Mouse (Mus musculus) neural tube, embryonic 12.5 days (tissue): ENCODE data around the gene Gm15517. TPM values are rescaled to one million over a fixed set of nuclear protein-coding genes. Genes with fewer than 3 reads are reported as not detected.
A peak's percentile ranks its signal among the peaks of the same experiment; 100 is the strongest.
"Not testable (repeated sequence)": the region's sequence is repeated elsewhere in the genome, so short reads cannot be mapped to it uniquely, and the experiment has no call there.

Source experiments
- ATAC-seq: fragments of 200-750 bp; cut with Nextera tagmentation; 2 replicates; pipeline ENCODE4 v1.8.0; 2017; ENCODE audit warnings: low read depth, mild to moderate bottlenecking, moderate TSS enrichment, moderate library complexity; ENCODE audit not compliant: low FRiP score
- H3K27ac ChIP-seq: fragments of 300-500 bp; sonication (generic); 2 replicates; pipeline ENCODE4 v1.5.1; 2016
- H3K27me3 ChIP-seq: fragments of 300-500 bp; sonication (generic); replicated peaks from 2 replicates; pipeline ENCODE4 v1.6.1; 2016; ENCODE audit warnings: mild to moderate bottlenecking
- H3K36me3 ChIP-seq: fragments of 300-500 bp; sonication (generic); 2 replicates; pipeline ENCODE4 v1.6.1; 2016; ENCODE audit warnings: mild to moderate bottlenecking
- H3K4me1 ChIP-seq: fragments of 300-500 bp; sonication (generic); 2 replicates; pipeline ENCODE4 v1.6.1; 2016
- H3K4me2 ChIP-seq: fragments of 300-500 bp; sonication (generic); replicated peaks from 2 replicates; pipeline ENCODE4 v1.6.1; 2016; ENCODE audit warnings: mild to moderate bottlenecking
- H3K4me3 ChIP-seq: fragments of 300-500 bp; sonication (generic); 2 replicates; pipeline ENCODE4 v1.5.1; 2016
- H3K9ac ChIP-seq: fragments of 300-500 bp; sonication (generic); 2 replicates; pipeline ENCODE4 v1.6.1; 2016; ENCODE audit warnings: mild to moderate bottlenecking
- H3K9me3 ChIP-seq: fragments of 300-500 bp; sonication (generic); 2 replicates; pipeline ENCODE4 v1.6.1; 2016; ENCODE audit warnings: mild to moderate bottlenecking
- WGBS: fragments of 180-500 bp; shearing (Covaris S2); methylation state at CpG from one replicate; pipeline ENCODE4 v1.1.7; 2016; 5-methylcytosine and 5-hydroxymethylcytosine counted together
- polyA plus RNA-seq: library from polyadenylated mRNA; unstranded; fragments of >200 nt; fragmentation: Nextera tagmentation; extraction: Ambion mirVana; gene quantifications from 2 replicates; pipeline ENCODE4 v1.2.1, GENCODE M21; 2016

The Gm15517 gene
- polyA plus RNA-seq, 1 experiment from 2014 or later = not detected

DNA sequence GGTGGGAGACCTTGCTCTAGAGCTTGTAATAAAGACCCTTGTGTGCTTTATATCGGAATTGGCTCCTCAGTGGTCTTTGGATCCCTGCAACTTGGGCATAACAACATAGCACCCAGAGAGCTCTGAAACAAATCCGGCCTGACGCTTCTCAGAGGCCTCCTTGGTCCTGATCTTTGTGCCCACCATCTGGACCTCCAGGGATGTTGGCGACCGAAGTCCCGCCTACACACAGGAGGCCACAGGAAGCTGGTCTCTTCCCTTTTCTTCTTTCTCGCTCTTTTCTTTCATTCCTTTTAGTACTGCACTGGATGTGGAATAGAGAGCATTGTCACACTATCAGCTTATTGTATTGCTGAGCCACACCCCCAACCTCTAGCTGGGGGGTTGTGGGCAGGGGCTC, 12.2 kb downstream of the Gm15517 start:
- Histone ChIP-seq H3K9me3 (no peaks in the 10 kb centered on the region), H3K4me1 (no peaks in the 10 kb centered on the region), H3K27me3 (peaks cover 25% of the 10 kb centered on the region), H3K4me2 (no peak overlapping the region), H3K9ac (no peak overlapping the region), H3K27ac (no peak overlapping the region), H3K36me3 (no peaks in the 10 kb centered on the region), H3K4me3 (no peak overlapping the region)
- WGBS = 56% methylated on average over 7 of the region's 7 CpGs
- no peak for ATAC-seq

DNA sequence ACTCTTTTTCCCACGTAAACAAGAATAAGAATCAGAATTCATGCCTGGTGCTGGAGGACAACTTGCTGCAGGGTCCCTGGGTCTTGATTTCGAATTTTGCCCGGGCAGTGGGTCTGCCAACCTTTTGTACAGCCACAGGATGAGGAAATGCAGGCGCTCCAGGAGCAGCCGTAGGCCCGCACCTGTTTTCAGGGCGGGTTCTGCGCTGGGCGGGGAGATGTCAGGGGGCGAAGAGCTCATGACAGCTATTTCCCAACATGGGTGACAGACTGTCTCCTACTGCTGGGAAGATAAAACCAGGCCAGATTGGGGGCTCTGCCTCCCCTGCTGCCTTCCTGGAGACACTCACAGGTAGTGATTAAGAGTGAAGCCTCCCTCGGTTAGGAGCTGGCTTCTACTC, 12.8 kb downstream of the Gm15517 start:
- H3K4me2 ChIP-seq = no peak overlapping the region
- H3K4me1 ChIP-seq = no peaks in the 10 kb centered on the region
- 33% methylated on average over 11 of the region's 11 CpGs for WGBS
- peaks cover 19% of the 10 kb centered on the region for H3K27me3 ChIP-seq
- H3K9ac ChIP-seq = no peak overlapping the region
- ATAC-seq = no peak
- no peaks in the 10 kb centered on the region for H3K9me3 ChIP-seq
- H3K36me3 ChIP-seq = no peaks in the 10 kb centered on the region
- no peak overlapping the region for H3K27ac ChIP-seq
- H3K4me3 ChIP-seq = no peak overlapping the region

DNA sequence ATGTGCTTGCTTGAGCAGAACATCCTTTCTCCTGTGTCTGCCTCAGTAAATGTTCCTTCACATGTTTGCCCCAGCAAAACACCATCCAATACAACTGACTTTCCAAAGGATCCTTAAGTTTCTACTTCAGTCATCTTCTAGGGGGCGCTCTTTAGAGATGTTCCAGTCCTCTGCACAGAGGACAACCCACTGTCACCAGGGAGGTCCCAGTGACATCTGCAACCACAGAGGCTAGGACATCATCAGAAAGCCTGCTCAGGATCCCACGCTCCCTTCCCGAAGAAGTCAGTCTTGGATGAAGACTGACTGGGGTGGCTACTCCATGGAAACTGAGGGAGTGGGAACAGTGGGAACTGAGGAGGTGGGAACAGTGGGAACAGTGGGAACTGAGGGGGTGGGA, 14.3 kb downstream of the Gm15517 start:
- no peak overlapping the region for H3K4me3 ChIP-seq
- H3K9ac ChIP-seq = no peak overlapping the region
- no peak for ATAC-seq
- H3K9me3 ChIP-seq = no peaks in the 10 kb centered on the region
- H3K27ac ChIP-seq = no peak overlapping the region
- 80% methylated on average over 3 of the region's 3 CpGs for WGBS
- no peaks in the 10 kb centered on the region for H3K4me1 ChIP-seq
- no peaks in the 10 kb centered on the region for H3K36me3 ChIP-seq
- no peak overlapping the region for H3K4me2 ChIP-seq
- peaks cover 18% of the 10 kb centered on the region for H3K27me3 ChIP-seq

DNA sequence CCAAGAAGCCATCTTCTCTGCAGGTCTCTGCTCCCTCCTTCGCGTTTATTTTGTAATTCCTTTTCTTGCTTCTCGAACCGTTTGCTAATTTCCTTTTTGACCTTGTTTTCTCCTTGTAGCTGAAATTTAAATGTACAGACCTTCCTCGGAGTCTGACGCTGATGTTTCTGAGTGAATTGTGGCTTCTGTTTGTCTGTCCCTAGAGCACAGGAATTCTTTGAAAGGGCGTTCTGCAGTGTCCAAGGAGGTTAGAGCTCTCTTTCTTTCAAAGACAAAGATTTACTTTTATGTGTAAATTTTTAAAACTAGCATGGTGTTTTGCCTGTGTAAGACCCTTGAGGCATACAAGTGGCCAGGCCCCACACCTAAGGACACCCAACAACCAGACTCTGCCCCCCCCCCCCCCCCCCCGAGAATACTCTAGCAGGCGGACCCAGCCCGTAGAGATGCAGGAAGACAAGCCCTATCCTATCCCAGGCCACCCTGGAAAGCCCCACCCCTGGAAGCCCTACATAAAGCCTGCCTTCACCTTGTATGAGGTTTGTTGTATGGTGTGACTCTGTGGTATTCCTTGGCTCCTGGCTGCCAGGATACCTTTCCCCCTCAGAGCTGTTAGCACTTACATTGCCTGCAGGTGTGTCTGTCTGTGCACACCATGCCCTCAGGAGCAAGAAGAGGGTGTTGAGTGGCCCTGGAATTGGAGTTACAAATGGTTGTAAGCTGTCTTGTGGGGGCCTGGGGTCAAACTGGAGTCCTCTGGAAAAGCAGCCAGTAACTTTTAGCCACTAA, 15.4 kb downstream of the Gm15517 start:
- WGBS = 66% methylated on average over 10 of the region's 10 CpGs
- Histone ChIP-seq H3K9me3 (no peaks in the 10 kb centered on the region), H3K4me1 (no peaks in the 10 kb centered on the region), H3K27me3 (peaks cover 18% of the 10 kb centered on the region), H3K27ac (no peak overlapping the region), H3K4me2 (no peak overlapping the region), H3K4me3 (no peak overlapping the region), H3K9ac (no peak overlapping the region), H3K36me3 (no peaks in the 10 kb centered on the region)
- no peak for ATAC-seq

DNA sequence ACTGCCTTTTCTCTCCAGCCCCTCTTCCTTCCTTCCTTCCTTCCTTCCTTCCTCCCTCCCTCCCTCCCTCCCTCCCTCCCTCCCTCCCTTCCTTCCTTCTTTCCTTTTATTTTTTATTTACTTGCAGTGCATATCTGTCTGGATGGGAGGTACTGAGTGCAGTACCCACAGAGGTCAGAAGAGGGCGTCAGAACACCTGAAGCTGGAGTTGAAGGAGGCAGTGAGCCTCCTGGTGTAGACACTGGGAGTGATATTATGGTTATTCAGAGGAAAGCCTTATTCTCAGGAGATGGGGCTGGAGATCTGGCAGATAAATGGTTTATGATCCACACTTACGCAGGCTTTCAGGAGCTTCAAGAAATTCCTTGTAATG, 16.0 kb downstream of the Gm15517 start:
- Histone ChIP-seq H3K27ac (no peak overlapping the region), H3K9me3 (no peaks in the 10 kb centered on the region), H3K9ac (no peak overlapping the region), H3K4me2 (no peak overlapping the region), H3K36me3 (no peaks in the 10 kb centered on the region), H3K4me1 (no peaks in the 10 kb centered on the region), H3K27me3 (peaks cover 18% of the 10 kb centered on the region), H3K4me3 (no peak overlapping the region)
- ATAC-seq = no peak
- WGBS = 44% methylated on average over 2 of the region's 2 CpGs

DNA sequence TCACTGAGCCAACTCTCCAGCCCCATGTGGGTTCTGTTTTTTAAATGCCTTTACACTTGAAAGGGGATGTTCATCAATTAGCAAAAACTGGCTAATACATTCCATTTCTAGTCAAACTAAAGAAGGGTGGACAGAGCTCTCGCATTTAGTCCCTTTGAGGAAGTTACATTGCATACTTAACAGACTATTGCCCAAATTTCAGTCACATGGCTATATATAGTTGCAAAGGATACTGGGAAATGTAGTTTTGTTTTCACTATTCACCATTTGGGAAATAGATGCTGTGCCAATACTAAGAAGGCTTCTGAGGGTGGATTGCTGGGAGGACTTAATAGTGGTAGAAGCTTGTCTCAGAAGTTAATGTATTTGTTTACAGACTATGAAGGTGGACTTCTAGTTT, 19.7 kb downstream of the Gm15517 start:
- no peak for ATAC-seq
- H3K4me3 ChIP-seq = no peak overlapping the region
- no peak overlapping the region for H3K9ac ChIP-seq
- H3K9me3 ChIP-seq = no peaks in the 10 kb centered on the region
- 74% methylated on average over 1 of the region's 1 CpGs for WGBS
- H3K27me3 ChIP-seq = peaks cover 3% of the 10 kb centered on the region; the same call in 1 of the 2 replicates
- H3K4me2 ChIP-seq = no peak overlapping the region
- H3K4me1 ChIP-seq = no peaks in the 10 kb centered on the region
- no peaks in the 10 kb centered on the region for H3K36me3 ChIP-seq
- H3K27ac ChIP-seq = no peak overlapping the region

DNA sequence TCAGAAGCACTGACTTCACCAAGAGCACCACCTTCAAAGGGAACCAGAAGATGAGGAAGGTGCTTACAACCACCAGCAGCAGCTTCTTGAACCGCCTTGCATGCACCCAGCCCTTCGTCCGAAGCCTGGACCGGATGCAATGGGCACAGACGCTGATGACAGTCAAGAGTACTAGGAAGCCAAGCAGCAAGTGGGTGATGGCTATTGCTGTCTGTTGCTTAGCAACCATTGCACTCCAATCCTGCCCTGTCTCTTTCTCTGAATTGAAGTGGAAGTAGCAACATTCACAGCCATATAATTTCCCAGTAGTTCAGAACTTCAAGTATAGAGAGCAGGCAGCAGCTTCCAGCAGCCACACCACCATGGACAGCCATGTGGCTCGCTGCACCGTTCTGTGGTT, 20.3 kb downstream of the Gm15517 start:
- no peak overlapping the region for H3K4me3 ChIP-seq
- H3K27me3 ChIP-seq = no peaks in the 10 kb centered on the region
- no peaks in the 10 kb centered on the region for H3K36me3 ChIP-seq
- H3K9ac ChIP-seq = no peak overlapping the region
- 79% methylated on average over 7 of the region's 7 CpGs for WGBS
- no peak overlapping the region for H3K27ac ChIP-seq
- H3K4me2 ChIP-seq = no peak overlapping the region
- H3K4me1 ChIP-seq = no peaks in the 10 kb centered on the region
- no peaks in the 10 kb centered on the region for H3K9me3 ChIP-seq
- ATAC-seq = no peak

DNA sequence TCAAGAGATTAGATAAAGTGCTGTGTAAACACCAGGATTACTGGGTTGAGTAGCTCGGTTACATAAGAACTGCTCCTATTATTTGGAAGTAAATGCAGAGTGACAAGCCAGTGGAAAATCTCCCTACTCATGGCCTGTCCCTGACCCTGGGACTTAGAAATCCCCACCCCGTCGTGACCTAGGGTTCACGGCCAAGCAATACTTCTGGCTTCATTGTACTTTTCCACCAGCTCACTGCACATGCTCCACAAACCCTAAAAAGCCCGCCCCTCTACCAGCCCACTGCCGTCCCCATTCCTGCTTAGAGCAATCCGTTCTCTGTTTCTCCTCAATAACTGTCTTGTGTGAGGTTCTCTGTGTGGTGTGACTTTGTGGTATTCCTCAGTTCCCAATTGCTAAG, 26.5 kb downstream of the Gm15517 start:
- H3K4me2 ChIP-seq = no peak overlapping the region
- H3K9me3 ChIP-seq = no peaks in the 10 kb centered on the region
- 77% methylated on average over 7 of the region's 7 CpGs for WGBS
- no peak for ATAC-seq
- no peak overlapping the region for H3K4me3 ChIP-seq
- no peak overlapping the region for H3K27ac ChIP-seq
- no peaks in the 10 kb centered on the region for H3K36me3 ChIP-seq
- H3K27me3 ChIP-seq = no peaks in the 10 kb centered on the region
- no peaks in the 10 kb centered on the region for H3K4me1 ChIP-seq
- no peak overlapping the region for H3K9ac ChIP-seq

DNA sequence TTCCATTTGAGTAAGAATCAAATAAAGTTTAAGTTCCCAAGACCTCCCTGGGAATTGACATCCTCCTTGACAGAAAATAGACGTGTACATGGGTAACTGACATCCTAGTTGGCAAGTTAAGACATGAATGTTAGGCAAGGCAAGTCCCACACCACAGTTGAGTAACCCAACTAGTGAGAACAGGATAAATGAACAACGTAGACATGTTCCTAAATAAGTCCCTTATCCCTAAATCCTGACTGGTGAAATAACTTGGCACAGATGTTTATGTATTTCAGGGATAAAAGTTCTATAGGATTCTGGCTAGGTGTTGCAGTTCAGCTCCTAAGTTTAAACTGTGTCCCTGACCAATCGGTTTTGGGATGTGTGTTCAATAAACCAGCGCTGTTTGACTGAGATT, 29.7 kb downstream of the Gm15517 start:
- H3K36me3 ChIP-seq = no peaks in the 10 kb centered on the region
- 87% methylated on average over 4 of the region's 4 CpGs for WGBS
- no peaks in the 10 kb centered on the region for H3K4me1 ChIP-seq
- no peaks in the 10 kb centered on the region for H3K9me3 ChIP-seq
- H3K9ac ChIP-seq = no peak overlapping the region
- H3K27ac ChIP-seq = no peak overlapping the region
- ATAC-seq = no peak
- no peaks in the 10 kb centered on the region for H3K27me3 ChIP-seq
- no peak overlapping the region for H3K4me2 ChIP-seq
- no peak overlapping the region for H3K4me3 ChIP-seq

DNA sequence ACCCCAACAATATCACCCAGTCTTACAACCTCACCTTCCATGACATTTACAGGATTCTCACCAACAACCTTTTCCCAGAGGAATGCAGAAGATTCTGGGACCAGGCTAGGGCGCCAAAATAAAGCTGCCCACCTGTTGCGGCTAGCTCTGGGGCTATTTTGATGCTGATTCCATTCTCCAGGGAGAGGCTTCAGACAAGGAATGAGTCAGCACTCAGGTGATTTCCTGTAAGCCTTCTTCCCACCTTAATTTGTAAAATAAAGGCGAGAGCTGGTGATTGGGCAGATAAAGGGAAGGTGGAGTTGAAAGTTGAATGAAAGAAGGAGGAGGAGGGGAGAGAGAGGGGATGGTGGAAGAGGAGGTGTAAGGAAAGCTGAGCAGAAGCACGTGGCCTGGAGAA, 30.2 kb downstream of the Gm15517 start:
- no peaks in the 10 kb centered on the region for H3K27me3 ChIP-seq
- no peak overlapping the region for H3K4me3 ChIP-seq
- no peak overlapping the region for H3K9ac ChIP-seq
- no peak for ATAC-seq
- H3K36me3 ChIP-seq = no peaks in the 10 kb centered on the region
- WGBS = 57% methylated on average over 4 of the region's 4 CpGs
- no peaks in the 10 kb centered on the region for H3K4me1 ChIP-seq
- no peak overlapping the region for H3K4me2 ChIP-seq
- no peak overlapping the region for H3K27ac ChIP-seq
- H3K9me3 ChIP-seq = no peaks in the 10 kb centered on the region

DNA sequence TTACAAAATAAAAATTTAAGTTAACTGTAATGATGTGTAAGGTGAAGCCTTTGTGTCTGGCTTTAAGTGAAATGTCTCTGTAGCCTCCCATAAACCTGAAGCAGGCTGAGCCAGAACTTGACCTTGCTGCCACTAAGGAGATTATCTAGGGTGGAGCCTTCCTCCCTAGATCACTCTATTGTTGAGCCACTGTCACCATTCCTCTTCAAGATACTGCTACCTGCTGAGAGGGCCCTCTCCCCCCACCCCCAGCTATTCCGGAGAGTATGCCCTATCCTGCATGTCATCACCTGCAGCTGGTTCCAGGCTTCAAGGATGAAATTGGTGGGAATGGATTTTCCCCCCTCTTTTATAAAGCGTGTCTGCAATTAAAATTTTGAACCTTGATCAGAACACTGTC, 36.3 kb downstream of the Gm15517 start:
- H3K9me3 ChIP-seq, H3K9ac ChIP-seq, H3K4me2 ChIP-seq, ATAC-seq, H3K36me3 ChIP-seq, H3K4me3 ChIP-seq, H3K27me3 ChIP-seq, H3K4me1 ChIP-seq, H3K27ac ChIP-seq: not testable (repeated sequence)
- 82% methylated on average over 2 of the region's 2 CpGs for WGBS

DNA sequence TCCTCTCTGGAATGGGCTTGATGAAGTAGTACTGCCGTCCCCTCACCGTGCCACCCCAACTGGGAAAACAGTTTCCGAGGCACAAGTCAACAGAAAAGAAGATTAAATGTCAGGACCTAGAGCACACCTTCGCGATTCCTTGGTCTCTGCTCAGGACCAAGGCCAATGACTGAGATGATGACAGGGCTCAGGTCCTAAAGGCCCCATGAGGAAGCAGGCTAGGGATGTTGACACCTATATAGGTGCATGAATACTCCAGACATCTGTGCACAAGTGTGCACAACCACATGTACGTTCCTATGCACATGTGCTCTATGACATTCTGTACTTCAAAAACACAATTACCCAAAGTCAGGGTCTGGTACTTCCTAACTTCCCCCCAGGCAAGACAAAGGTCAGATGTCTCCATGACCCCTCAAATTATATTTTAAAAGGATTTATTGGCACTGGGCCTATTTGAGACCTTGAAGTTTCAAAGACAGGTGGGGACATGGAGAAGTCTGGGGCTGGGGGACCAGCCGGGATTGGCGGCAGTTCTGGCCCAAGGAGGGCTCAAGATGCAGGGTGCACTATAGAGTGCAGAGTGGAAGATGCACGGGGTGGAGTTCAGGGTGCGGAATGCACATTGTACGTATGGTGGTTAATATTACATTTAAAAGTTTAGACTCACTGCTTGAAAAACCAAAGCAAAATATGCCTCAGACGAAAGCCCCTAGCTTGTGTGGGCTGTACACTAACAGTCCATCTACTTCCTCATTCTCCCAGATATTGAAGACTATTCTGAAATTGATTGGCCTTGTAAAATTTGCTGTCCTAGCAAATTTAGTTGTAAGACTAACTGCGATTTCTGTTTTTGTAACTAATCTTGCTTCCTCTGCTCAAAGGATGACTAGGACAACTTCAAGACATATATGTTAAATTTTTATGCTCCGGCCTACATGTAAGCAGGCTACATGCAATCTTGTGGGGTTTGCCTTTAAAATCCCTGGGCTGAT, 42.4 kb downstream of the Gm15517 start:
- Histone ChIP-seq H3K36me3 (no peaks in the 10 kb centered on the region), H3K9me3 (no peaks in the 10 kb centered on the region), H3K4me2 (peak overlapping the region; percentile 62), H3K9ac (peak overlapping the region; percentile 86), H3K4me1 (peaks cover 28% of the 10 kb centered on the region), H3K4me3 (peak overlapping the region; percentile 56), H3K27ac (peak overlapping the region; percentile 85), H3K27me3 (peaks cover 5% of the 10 kb centered on the region; the same call in 1 of the 2 replicates)
- WGBS = 88% methylated on average over 14 of the region's 14 CpGs
- no peak for ATAC-seq
